Mouse (Mus musculus): ENCODE data around the gene Pde8b. TPM values are rescaled to one million over a fixed set of nuclear protein-coding genes. Genes with fewer than 3 reads are reported as not detected.

Gene Pde8b
- total RNA-seq, 1 experiment, result 0.40 TPM

- Histone ChIP-seq H3K9ac (ENCODE audit: insufficient read depth, low read depth, low read length, poor library complexity, severe bottlenecking) (no peak overlapping the region), H3K36me3 (ENCODE audit: control insufficient read depth, insufficient read depth, low read length, poor library complexity, severe bottlenecking) (no peaks in the 10 kb centered on the region), H3K4me1 (ENCODE audit: control insufficient read depth in 2 of 2, insufficient read depth in 2 of 2, low read length in 2 of 2, poor library complexity in 1 of 2) (no peaks in the 10 kb centered on the region), H3K4me3 (ENCODE audit: insufficient read depth in 1 of 2, low read depth in 1 of 2, low read length in 2 of 2, poor library complexity in 1 of 2, severe bottlenecking in 1 of 2) (no peak overlapping the region), H3K9me3 (ENCODE audit: control insufficient read depth, insufficient read depth, low read depth, low read length) (no peaks in the 10 kb centered on the region), H3K27ac (ENCODE audit: insufficient read depth, low read depth, low read length, poor library complexity, severe bottlenecking) (no peak overlapping the region)
- no peak for TF ChIP-seq MAFK (IDR thresholded peaks at IDR 0.05; ENCODE audit: insufficient read depth, low read depth, low read length)
- in situ Hi-C loops (cut with MboI; ENCODE audit: low sequenced_read_pairs in 2 of 2, unreplicated experiment in 2 of 2), result no loop called here
- no peak for DNase-seq (ENCODE audit: low read depth, low spot score)
Observed at GRCm38 (mm10) chr13:95235261-95235660, 14.9 kb downstream of the Pde8b start.

- no peaks in the 10 kb centered on the region for H3K36me3 ChIP-seq (ENCODE audit: control insufficient read depth, insufficient read depth, low read length, poor library complexity, severe bottlenecking)
- H3K9me3 ChIP-seq (ENCODE audit: control insufficient read depth, insufficient read depth, low read depth, low read length), result no peaks in the 10 kb centered on the region
- H3K9ac ChIP-seq (ENCODE audit: insufficient read depth, low read depth, low read length, poor library complexity, severe bottlenecking), result no peak overlapping the region
- TF ChIP-seq ZC3H11A (IDR thresholded peaks at IDR 0.05; ENCODE audit: borderline replicate concordance, low read depth, low read length) (no peak), ZNF384 (IDR thresholded peaks at IDR 0.05; ENCODE audit: low read depth, low read length) (no peak), CHD2 (IDR thresholded peaks at IDR 0.05; ENCODE audit: low read depth, low read length) (no peak), MAFK (IDR thresholded peaks at IDR 0.05; ENCODE audit: insufficient read depth, low read depth, low read length) (no peak), HCFC1 (IDR thresholded peaks at IDR 0.05; ENCODE audit: borderline replicate concordance, insufficient read depth, low read length) (no peak)
- DNase-seq (ENCODE audit: low read depth, low spot score), result no peak
- no peak overlapping the region for H3K27ac ChIP-seq (ENCODE audit: insufficient read depth, low read depth, low read length, poor library complexity, severe bottlenecking)
- no peak overlapping the region for H3K4me3 ChIP-seq (ENCODE audit: insufficient read depth in 1 of 2, low read depth in 1 of 2, low read length in 2 of 2, poor library complexity in 1 of 2, severe bottlenecking in 1 of 2)
- in situ Hi-C loops (cut with MboI; ENCODE audit: low sequenced_read_pairs in 2 of 2, unreplicated experiment in 2 of 2), result no loop called here
- H3K4me1 ChIP-seq (ENCODE audit: control insufficient read depth in 2 of 2, insufficient read depth in 2 of 2, low read length in 2 of 2, poor library complexity in 1 of 2), result no peaks in the 10 kb centered on the region
Observed at GRCm38 (mm10) chr13:95231366-95232138, 18.6 kb downstream of the Pde8b start.

- Histone ChIP-seq H3K36me3 (ENCODE audit: control insufficient read depth, insufficient read depth, low read length, poor library complexity, severe bottlenecking) (no peaks in the 10 kb centered on the region), H3K27ac (ENCODE audit: insufficient read depth, low read depth, low read length, poor library complexity, severe bottlenecking) (no peak overlapping the region), H3K4me1 (ENCODE audit: control insufficient read depth in 2 of 2, insufficient read depth in 2 of 2, low read length in 2 of 2, poor library complexity in 1 of 2) (no peaks in the 10 kb centered on the region), H3K9ac (ENCODE audit: insufficient read depth, low read depth, low read length, poor library complexity, severe bottlenecking) (no peak overlapping the region), H3K4me3 (ENCODE audit: insufficient read depth in 1 of 2, low read depth in 1 of 2, low read length in 2 of 2, poor library complexity in 1 of 2, severe bottlenecking in 1 of 2) (no peak overlapping the region), H3K9me3 (ENCODE audit: control insufficient read depth, insufficient read depth, low read depth, low read length) (no peaks in the 10 kb centered on the region)
- TF ChIP-seq MAFK (IDR thresholded peaks at IDR 0.05; ENCODE audit: insufficient read depth, low read depth, low read length) (no peak), HCFC1 (IDR thresholded peaks at IDR 0.05; ENCODE audit: borderline replicate concordance, insufficient read depth, low read length) (no peak), ZNF384 (IDR thresholded peaks at IDR 0.05; ENCODE audit: low read depth, low read length) (no peak), ZC3H11A (IDR thresholded peaks at IDR 0.05; ENCODE audit: borderline replicate concordance, low read depth, low read length) (no peak), CHD2 (IDR thresholded peaks at IDR 0.05; ENCODE audit: low read depth, low read length) (no peak)
- DNase-seq (ENCODE audit: low read depth, low spot score), result no peak
- in situ Hi-C loops (cut with MboI; ENCODE audit: low sequenced_read_pairs in 2 of 2, unreplicated experiment in 2 of 2), result no loop called here
Observed at GRCm38 (mm10) chr13:95230326-95230725, 19.8 kb downstream of the Pde8b start.

GRCm38 (mm10) chr13:95224491-95224890 lies 25.6 kb downstream of the Pde8b start:
- H3K4me3 ChIP-seq (ENCODE audit: insufficient read depth in 1 of 2, low read depth in 1 of 2, low read length in 2 of 2, poor library complexity in 1 of 2, severe bottlenecking in 1 of 2), result no peak overlapping the region
- no peak overlapping the region for H3K9ac ChIP-seq (ENCODE audit: insufficient read depth, low read depth, low read length, poor library complexity, severe bottlenecking)
- H3K27ac ChIP-seq (ENCODE audit: insufficient read depth, low read depth, low read length, poor library complexity, severe bottlenecking), result no peak overlapping the region
- no peak for DNase-seq (ENCODE audit: low read depth, low spot score)
- H3K36me3 ChIP-seq (ENCODE audit: control insufficient read depth, insufficient read depth, low read length, poor library complexity, severe bottlenecking), result no peaks in the 10 kb centered on the region
- H3K9me3 ChIP-seq (ENCODE audit: control insufficient read depth, insufficient read depth, low read depth, low read length), result no peaks in the 10 kb centered on the region
- in situ Hi-C loops (cut with MboI; ENCODE audit: low sequenced_read_pairs in 2 of 2, unreplicated experiment in 2 of 2), result no loop called here
- peaks cover 0 to 3% of the 10 kb centered on the region in 2 experiments; a peak in 1 of 4 replicates for H3K4me1 ChIP-seq (ENCODE audit: control insufficient read depth in 2 of 2, insufficient read depth in 2 of 2, low read length in 2 of 2, poor library complexity in 1 of 2)
- no peak for TF ChIP-seq ZNF384 (IDR thresholded peaks at IDR 0.05; ENCODE audit: low read depth, low read length)
- no peak for TF ChIP-seq HCFC1 (IDR thresholded peaks at IDR 0.05; ENCODE audit: borderline replicate concordance, insufficient read depth, low read length)
- no peak for TF ChIP-seq ZC3H11A (IDR thresholded peaks at IDR 0.05; ENCODE audit: borderline replicate concordance, low read depth, low read length)
- no peak for TF ChIP-seq CHD2 (IDR thresholded peaks at IDR 0.05; ENCODE audit: low read depth, low read length)
- TF ChIP-seq MAFK (IDR thresholded peaks at IDR 0.05; ENCODE audit: insufficient read depth, low read depth, low read length), result no peak

- TF ChIP-seq MAFK (IDR thresholded peaks at IDR 0.05; ENCODE audit: insufficient read depth, low read depth, low read length) (no peak), ZNF384 (IDR thresholded peaks at IDR 0.05; ENCODE audit: low read depth, low read length) (no peak), ZC3H11A (IDR thresholded peaks at IDR 0.05; ENCODE audit: borderline replicate concordance, low read depth, low read length) (no peak), HCFC1 (IDR thresholded peaks at IDR 0.05; ENCODE audit: borderline replicate concordance, insufficient read depth, low read length) (no peak), CHD2 (IDR thresholded peaks at IDR 0.05; ENCODE audit: low read depth, low read length) (no peak)
- in situ Hi-C loops (cut with MboI; ENCODE audit: low sequenced_read_pairs in 2 of 2, unreplicated experiment in 2 of 2), result no loop called here
- Histone ChIP-seq H3K36me3 (ENCODE audit: control insufficient read depth, insufficient read depth, low read length, poor library complexity, severe bottlenecking) (no peaks in the 10 kb centered on the region), H3K27ac (ENCODE audit: insufficient read depth, low read depth, low read length, poor library complexity, severe bottlenecking) (no peak overlapping the region), H3K9me3 (ENCODE audit: control insufficient read depth, insufficient read depth, low read depth, low read length) (no peaks in the 10 kb centered on the region), H3K4me1 (ENCODE audit: control insufficient read depth in 2 of 2, insufficient read depth in 2 of 2, low read length in 2 of 2, poor library complexity in 1 of 2) (peaks cover 0 to 3% of the 10 kb centered on the region in 2 experiments; a peak in 1 of 4 replicates), H3K4me3 (ENCODE audit: insufficient read depth in 1 of 2, low read depth in 1 of 2, low read length in 2 of 2, poor library complexity in 1 of 2, severe bottlenecking in 1 of 2) (peak overlapping the region; percentile 68 to 93; a peak in 3 of 4 replicates), H3K9ac (ENCODE audit: insufficient read depth, low read depth, low read length, poor library complexity, severe bottlenecking) (peak overlapping the region; percentile 75; the same call in 1 of the 2 replicates)
- DNase-seq (ENCODE audit: low read depth, low spot score), result no peak
Observed at GRCm38 (mm10) chr13:95223427-95223772, 26.7 kb downstream of the Pde8b start.
